Mouse (Mus musculus) erythroblast, adult 5-6 weeks (primary cell): ENCODE results near the gene Psmd9. TPM values are rescaled to one million over a fixed set of nuclear protein-coding genes. Genes with fewer than 3 reads are reported as not detected.

Source experiments
- ATAC-seq: replicated peaks from 2 replicates; pipeline ENCODE4 v1.8.0; 2016; ENCODE audit warnings: moderate number of reproducible peaks, mild to moderate bottlenecking, moderate TSS enrichment, inconsistent platforms; ENCODE audit not compliant: poor library complexity, low FRiP score, severe bottlenecking
- total RNA-seq, 2 experiments: library from RNA; stranded (forward) in 1 of 2; stranded (reverse) in 1 of 2; fragments of 150-400 nt in 1 of 2; fragments of 200-764, 138-1000 nt in 1 of 2; gene quantifications; 2 replicates each; pipeline versions ENCODE4 v1.2.3 to v1.2.4; 2015 to 2017; ENCODE audit warnings: low replicate concordance in 2 of 2

Psmd9 gene
- total RNA-seq, 2 experiments from 2014 or later: 6.9 to 13.8 TPM

GRCm38 (mm10) chr5:123136361-123137043 is 32.7 kb upstream of the Psmd9 start:
- peak; percentile 36 for ATAC-seq

- ATAC-seq: peak; percentile 16; the same call in 1 of the 2 replicates
Observed at GRCm38 (mm10) chr5:123137044-123137909, 31.9 kb upstream of the Psmd9 start.

- no peak for ATAC-seq
Observed at GRCm38 (mm10) chr5:123137910-123138229, 31.3 kb upstream of the Psmd9 start.

- ATAC-seq: no peak
Observed at GRCm38 (mm10) chr5:123138230-123138911, 30.8 kb upstream of the Psmd9 start.

GRCm38 (mm10) chr5:123138953-123139721 is 30.1 kb upstream of the Psmd9 start:
- peak; percentile 44 for ATAC-seq

- ATAC-seq: no peak
Observed at GRCm38 (mm10) chr5:123139722-123140627, 29.2 kb upstream of the Psmd9 start.

- ATAC-seq: peak; percentile 59
Observed at GRCm38 (mm10) chr5:123140694-123141554, 28.3 kb upstream of the Psmd9 start.

- ATAC-seq: no peak
Observed at GRCm38 (mm10) chr5:123141555-123142160, 27.6 kb upstream of the Psmd9 start.

GRCm38 (mm10) chr5:123142161-123143157 is 26.8 kb upstream of the Psmd9 start, which contains the start of gene Setd1b:
Gene Setd1b, plus strand, starts transcription at chr5:123142193.
- ATAC-seq: 0 out of 2 replicates have a peak, but pooled peaks have one; percentile 11

- ATAC-seq: no peak
Observed at GRCm38 (mm10) chr5:123143251-123143970, 25.8 kb upstream of the Psmd9 start.

GRCm38 (mm10) chr5:123143971-123144745 is 25.1 kb upstream of the Psmd9 start:
- no peak for ATAC-seq

GRCm38 (mm10) chr5:123144746-123145590 is 24.2 kb upstream of the Psmd9 start:
- ATAC-seq: no peak

GRCm38 (mm10) chr5:123146357-123146756 is 22.9 kb upstream of the Psmd9 start:
- ATAC-seq: no peak

- no peak for ATAC-seq
Observed at GRCm38 (mm10) chr5:123147569-123147968, 21.6 kb upstream of the Psmd9 start.
